Mouse (Mus musculus) layer of hippocampus, adult 18-20 months (tissue): ENCODE data around the gene Cckbr. TPM values are rescaled to one million over a fixed set of nuclear protein-coding genes. Genes with fewer than 3 reads are reported as not detected.
A peak's percentile ranks its signal among the peaks of the same experiment; 100 is the strongest.

Source experiments
- DNase-seq, 2 experiments: peaks; one replicate each; pipeline ENCODE4 v3.0.0; 2022; ENCODE audit warnings: low spot score in 2 of 2
- long read RNA-seq: library from polyadenylated mRNA; stranded (forward); transcript quantifications from one replicate; pipeline ENCODE4 v2.0.0, GENCODE M21; 2021
- total RNA-seq, 2 experiments: library from RNA; stranded (reverse); gene quantifications; 2 replicates each; pipeline ENCODE4 v1.2.3; 2021

Cckbr gene
- 1 to 10 TPM; 5.4 to 9.2 TPM for total RNA-seq
- long read RNA-seq, transcript Cckbr-201 (5 exons, 2,573 nt), result major isoform, 7 of 10 reads
- long read RNA-seq, partial matches to known transcripts, result 0 of 10 reads
- long read RNA-seq, other reads (novel, unspliced or antisense), result 3 of 10 reads

- DNase-seq, result no peak
Observed at GRCm38 (mm10) chr7:105425424-105426043, at the start of gene Cckbr. Cckbr (plus strand) TSS chr7:105425731.

DNA sequence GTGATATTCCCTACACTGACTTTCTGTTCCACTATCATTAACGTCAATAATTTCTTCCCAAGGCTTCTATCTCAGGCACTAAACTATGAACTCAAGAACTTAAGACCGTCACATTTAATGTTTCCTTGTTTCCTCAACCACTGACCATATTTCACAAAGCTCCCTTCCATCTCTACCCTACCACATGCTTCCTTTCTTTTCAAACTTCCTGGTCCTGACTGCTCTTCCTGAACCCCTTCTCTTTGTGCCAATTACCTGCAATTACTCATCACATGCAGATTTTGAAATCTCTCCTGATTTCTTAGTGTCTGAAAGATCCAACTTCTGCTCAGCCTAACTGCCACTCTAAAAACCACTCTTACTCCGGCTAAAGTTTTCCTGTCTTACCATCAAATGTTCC lies 45.2 kb upstream of the Cckbr start:
- no peak for DNase-seq

DNA sequence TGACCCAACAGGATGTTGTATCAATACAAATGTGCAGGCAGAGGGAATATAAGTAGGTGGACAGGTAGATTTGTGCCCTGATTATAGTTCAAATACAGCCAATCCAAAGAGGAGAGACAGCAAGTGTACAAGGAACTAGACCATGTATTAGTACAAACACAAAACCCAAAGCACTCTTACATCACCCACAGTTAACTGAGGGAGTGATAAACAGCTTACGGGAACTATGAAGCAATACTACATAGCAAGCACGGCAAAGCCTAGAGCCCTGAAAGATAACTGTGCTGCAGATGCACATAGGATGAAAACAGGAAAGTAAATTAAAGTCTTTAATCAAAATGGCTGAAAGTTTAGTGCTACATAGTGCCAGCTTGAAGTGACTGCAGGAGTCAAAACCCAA lies 37.8 kb upstream of the Cckbr start:
- no peak for DNase-seq

DNA sequence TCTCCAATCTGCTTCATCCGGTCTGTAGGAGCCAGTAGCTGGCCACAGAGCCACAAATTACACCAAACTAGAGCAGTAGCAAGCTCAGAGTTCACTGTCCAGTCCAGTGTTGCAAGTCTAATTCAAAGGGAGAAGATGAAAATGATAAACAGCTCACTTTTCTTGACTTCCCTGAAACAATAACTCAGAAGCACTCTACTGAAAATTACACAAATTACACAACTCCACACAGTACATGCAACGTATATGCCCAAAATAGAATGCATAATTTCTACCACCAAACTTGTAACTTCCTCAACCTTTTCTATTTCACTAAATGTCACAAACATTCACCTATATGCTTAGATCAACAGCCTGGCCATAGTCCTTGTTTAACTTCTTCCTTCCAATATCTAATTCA lies 35.3 kb upstream of the Cckbr start:
- no peak for DNase-seq

DNA sequence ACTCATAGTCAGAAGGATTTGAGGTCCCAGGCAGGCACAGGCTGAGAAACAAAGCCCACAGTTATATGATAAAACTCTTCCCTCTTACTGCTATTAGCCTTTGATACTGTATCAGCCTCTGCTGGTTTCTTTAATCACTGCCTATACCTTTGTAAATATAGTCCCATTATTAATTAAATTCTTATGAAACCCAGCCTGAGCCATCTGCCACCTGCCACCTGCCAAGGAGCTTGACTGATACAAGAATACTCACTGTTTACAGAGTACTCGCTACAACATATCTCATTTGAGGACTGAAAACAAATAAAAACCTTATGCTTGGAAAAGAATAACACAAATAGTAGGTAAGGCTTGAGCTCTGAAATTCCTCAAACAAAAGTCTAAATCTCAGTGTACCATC lies 30.9 kb upstream of the Cckbr start:
- no peak for DNase-seq

- DNase-seq, result no peak
Observed at GRCm38 (mm10) chr7:105395131-105395820, 30.3 kb upstream of the Cckbr start.

GRCm38 (mm10) chr7:105396126-105396525 lies 29.4 kb upstream of the Cckbr start:
- no peak for DNase-seq

DNA sequence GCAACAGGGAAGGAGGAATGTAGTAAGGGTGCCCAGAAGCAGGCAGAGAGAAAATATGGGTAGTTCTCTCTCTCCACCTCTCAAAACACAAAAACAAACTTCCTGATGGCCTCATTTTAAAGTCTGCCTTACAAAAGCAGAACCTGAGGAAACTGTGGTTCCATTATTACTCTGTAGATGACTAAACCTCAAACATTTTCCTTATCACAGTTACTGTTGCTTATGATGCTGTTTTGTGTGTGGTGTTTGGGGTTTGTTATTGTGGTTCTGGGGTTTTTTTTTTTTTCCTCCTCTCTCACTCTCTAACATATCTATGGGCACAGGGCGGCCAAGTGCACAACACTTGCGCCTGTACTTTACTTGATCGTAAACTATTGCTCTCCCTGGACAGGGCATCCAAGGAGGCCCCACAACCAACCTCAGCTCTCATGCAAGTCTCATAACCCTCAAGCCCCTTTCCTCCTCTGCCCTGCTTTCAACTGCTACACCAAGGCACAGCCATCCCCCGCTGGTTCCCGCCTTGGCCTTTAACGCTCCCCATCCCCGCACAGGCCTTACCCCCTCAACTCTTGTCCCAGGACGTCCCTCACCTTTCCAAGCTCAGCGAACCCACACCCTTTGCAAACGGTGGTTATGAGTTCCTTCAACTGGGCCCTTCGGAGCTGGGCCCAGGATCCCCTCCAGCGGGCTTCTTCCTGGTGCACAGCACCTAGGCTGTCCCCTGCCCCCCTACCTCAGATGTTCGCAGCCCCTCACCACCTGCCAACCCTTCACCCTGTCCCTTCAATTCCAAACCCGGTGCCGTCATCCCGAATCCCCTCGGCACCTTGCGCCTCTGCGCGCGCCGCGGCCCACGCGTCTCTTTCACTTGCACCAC lies 26.2 kb upstream of the Cckbr start:
- DNase-seq, result no peak

DNA sequence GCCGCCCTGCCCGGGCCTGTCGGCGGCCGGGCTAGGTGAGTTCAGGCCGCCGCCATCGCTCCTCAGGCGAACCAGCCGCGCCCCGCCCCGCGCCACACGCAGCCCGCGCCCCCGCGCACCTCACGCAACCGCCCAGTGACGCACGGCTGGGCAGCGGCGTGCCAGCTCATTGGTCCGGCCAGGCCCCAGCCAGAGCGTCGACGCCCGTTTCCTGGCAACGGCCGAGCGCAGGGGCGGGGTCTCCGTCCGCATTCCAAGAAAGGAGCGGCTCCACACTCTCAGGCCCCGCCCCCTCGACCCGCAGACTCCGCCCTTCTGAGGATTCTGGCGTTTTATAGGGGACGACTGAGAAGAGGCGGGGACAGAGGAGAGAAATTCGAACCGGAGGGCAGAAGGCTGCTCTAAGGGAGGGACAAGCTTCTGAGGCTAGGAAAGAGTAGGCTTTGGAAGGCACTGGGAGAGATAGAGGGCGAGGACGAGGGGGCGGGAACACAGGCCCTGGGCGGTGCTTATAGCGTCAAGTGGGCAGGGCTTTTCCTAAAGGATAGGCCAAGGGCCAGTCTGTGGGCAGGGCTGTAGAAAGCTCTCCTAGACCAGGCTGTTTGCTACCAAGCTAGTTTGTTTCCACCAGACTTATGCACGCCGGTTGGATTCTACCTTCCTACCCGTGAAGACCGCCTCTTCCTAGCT lies 25.5 kb upstream of the Cckbr start, which contains the start of gene Fam160a2:
Gene Fam160a2 (minus strand): TSS at position 120 of the 690 bp plus-strand sequence.
- peak; percentile 99 for DNase-seq

DNA sequence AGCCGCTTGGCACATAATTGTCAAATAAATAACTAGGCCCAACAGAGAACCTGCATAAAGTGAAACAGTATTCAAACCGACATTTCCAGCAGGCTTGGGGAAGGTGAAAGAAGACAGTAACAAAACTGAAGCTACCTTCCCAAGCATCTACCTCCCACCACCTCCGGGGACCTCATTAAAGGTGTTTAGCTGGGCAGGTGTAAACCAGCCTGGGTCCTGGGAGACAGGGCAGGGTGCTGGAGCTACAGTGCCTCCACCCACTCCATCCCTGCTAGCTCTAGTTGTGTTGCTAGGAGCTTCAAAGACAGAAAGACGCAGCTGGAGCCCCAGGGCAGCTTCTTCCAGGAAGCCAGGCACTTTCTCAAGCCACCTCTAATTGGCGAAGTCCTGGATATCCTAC lies 21.3 kb upstream of the Cckbr start, which contains the start of gene Cnga4:
Gene Cnga4 (plus strand): TSS at position 301 of the 400 bp plus-strand sequence.
- no peak for DNase-seq

- DNase-seq, result no peak
Observed at GRCm38 (mm10) chr7:105406322-105406721, 19.2 kb upstream of the Cckbr start.

GRCm38 (mm10) chr7:105411874-105412632 lies 13.5 kb upstream of the Cckbr start:
- DNase-seq, result peak; percentile 64 to 94

- peak in 1 of 2 experiments; percentile 58 for DNase-seq
Observed at GRCm38 (mm10) chr7:105414385-105414784, 11.1 kb upstream of the Cckbr start.

GRCm38 (mm10) chr7:105416529-105416928 lies 9.0 kb upstream of the Cckbr start:
- no peak for DNase-seq

- no peak for DNase-seq
Observed at GRCm38 (mm10) chr7:105418106-105418505, 7.4 kb upstream of the Cckbr start.

DNA sequence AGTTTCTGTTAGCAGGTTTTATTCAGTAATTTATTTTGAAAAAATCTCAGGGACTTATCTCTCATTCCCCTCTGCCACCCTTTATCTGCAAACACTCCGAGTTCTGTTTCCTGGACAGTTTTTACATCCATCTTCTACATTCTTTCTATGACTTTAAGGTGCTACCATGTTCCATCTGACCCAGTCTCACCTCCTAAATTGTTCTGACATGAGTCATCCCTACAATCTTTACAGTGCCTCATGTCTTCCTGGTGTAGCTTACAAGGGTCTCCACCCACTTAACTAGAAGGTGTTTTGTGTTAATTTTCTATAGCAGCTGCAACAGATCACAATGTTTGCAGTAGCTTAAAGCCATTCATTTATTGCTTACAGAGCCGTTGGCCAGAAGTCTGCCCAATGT lies 4.6 kb upstream of the Cckbr start:
- no peak for DNase-seq

GRCm38 (mm10) chr7:105424368-105424767 lies 1.2 kb upstream of the Cckbr start:
- DNase-seq, result no peak

DNA sequence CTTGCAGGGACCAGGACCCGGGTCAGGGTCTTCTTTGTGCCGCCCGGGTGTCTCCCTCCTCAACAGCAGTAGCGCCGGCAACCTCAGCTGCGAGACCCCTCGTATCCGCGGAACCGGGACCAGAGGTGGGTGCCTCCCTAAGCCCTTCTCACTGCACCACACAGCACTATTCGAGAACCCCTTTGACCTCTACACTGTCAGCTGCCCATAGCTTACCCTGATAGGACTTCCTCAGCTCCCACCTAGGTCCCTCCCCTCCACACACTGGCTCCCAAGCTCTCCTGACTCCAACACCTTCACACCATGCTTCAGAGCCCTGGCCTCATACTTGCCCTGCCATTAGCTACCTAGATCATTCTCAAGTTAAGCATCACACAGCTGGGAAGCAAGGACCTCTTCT lies 520 bp downstream of the Cckbr start:
- DNase-seq, result no peak

DNA sequence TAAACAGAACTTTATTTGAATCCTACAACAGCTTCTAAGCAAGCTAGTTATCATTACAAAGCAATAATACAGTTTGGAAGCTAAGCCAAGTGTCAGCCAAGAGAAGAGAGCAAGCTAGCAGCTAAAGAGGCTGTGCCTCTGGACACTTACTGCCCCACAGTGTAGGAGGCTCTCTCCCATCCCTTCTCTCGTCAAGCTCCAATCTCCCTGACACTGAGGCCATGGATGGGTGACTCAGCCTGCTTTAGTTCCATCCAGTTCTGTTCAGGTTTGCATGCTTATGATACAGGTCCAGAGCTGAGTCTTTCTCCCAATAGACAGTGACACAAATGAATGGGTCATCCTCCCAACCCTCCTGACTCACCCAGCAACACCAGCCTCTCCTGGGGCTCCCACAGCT lies 6.5 kb downstream of the Cckbr start:
- no peak for DNase-seq

DNA sequence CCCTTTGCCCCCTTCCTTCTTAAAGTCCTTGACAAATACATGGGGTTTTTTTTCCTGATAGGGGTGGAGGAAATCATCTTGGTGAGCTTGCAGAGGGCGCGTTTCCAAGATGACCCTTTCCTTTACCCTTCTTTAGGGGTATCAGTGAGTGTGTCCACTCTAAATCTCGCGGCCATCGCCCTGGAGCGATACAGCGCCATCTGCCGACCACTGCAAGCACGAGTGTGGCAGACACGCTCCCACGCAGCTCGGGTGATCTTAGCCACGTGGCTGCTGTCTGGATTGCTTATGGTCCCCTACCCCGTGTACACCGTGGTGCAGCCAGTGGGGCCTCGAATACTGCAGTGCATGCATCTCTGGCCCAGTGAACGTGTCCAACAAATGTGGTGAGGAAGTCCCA lies 8.3 kb downstream of the Cckbr start:
- no peak for DNase-seq
